ENCODE assay signal across 9 mouse cellular contexts in the genomic region with DNA sequence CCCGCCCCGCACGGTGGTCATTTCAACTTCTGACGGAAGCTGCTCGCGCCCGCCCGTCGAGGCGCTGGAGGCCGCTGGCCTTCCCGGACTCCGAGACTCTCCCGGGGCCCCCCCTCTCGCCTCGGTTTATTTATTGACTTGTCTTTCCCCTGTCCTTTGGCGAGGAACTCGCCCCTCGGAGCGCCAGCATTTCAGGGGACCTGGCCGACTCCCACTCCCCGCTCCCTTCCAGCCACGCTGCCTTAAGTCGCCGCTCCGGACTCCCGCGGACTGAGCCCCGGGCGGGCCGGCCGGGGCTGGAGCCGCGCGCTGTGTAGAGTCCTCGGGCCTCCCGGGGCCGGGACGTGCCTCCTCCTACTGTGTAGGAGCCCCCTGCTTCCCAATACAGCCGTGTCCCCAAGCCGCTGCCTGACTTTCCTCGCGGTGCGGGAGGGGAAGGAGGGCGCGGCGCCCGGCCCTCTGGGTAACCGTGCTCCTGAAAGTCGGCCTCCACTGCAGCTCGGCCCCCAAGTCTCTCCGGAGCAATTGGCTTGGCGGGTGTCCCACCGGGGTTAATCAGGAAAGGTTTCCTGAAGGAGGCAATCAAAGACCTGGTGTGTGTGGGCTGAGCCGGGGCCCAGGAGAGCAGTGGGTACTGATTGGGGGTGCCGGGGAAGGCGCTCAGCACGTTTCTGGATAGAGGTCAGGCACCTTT. TPM values are rescaled to one million over a fixed set of nuclear protein-coding genes. Genes with fewer than 3 reads are reported as not detected.
A peak's percentile ranks its signal among the peaks of the same experiment; 100 is the strongest.
DNase-seq lines count a peak whose midpoint lies in the region; ATAC-seq and TF ChIP-seq lines count a peak whose summit lies in the region.
"Had no signal": no experiment of that assay in that cellular context is flagged by ENCODE, and none has a peak within 500 bp of the region (broad histone marks: within the 10 kb centered on the region; RNA-seq: fewer than 3 reads in every experiment).

No protein-coding gene starts in this region.

- peak overlapping the region; percentile 48 for H3K4me3 ChIP-seq in intestine, embryonic 16.5 days (ENCODE audit: low read length)
- H3K4me3 ChIP-seq in liver, postnatal 0 days (ENCODE audit: low read depth, low read length): peak overlapping the region; percentile 45

- no peaks in the 10 kb centered on the region for H3K36me3 ChIP-seq in intestine, embryonic 16.5 days (ENCODE audit: control insufficient read depth, insufficient read depth, low read length)
- H3K36me3 ChIP-seq in liver, postnatal 0 days (replicated peaks; ENCODE audit: insufficient read depth, low read length): no peaks in the 10 kb centered on the region
- H3K36me3 ChIP-seq: G1E had no signal

- peak overlapping the region; percentile 61 for H3K9ac ChIP-seq in intestine, embryonic 16.5 days (ENCODE audit: low read depth, low read length)
- peak overlapping the region; percentile 31 for H3K9ac ChIP-seq in liver, postnatal 0 days (replicated peaks)

- TF ChIP-seq EP300 in liver, postnatal 0 days (IDR thresholded peaks at IDR 0.05; ENCODE audit: low read depth): no peak

- peak; percentile 24 to 54 for DNase-seq in heart, adult 18-20 months
- no peak for DNase-seq in heart, adult 8-10 months (ENCODE audit: low spot score)
- peak; percentile 25 for DNase-seq in adrenal gland, postnatal 25 days
- DNase-seq in gastrocnemius, postnatal 4 days (ENCODE audit: low spot score in 2 of 2): peak; percentile 32 to 50
- DNase-seq in liver, postnatal 0 days: peak; percentile 41
- DNase-seq in retina, postnatal 1 day: peak; percentile 43
- no peak for DNase-seq in frontal cortex, adult 2 months (ENCODE audit: extremely low spot score in 1 of 2, low spot score in 1 of 2)

- H3K27me3 ChIP-seq in intestine, embryonic 16.5 days (replicated peaks; ENCODE audit: control insufficient read depth, insufficient read depth, low read length): peaks cover 27% of the 10 kb centered on the region
- peaks cover 46% of the 10 kb centered on the region for H3K27me3 ChIP-seq in liver, postnatal 0 days (ENCODE audit: insufficient read depth, low read length)

- 19% methylated on average over 58 of the region's 58 CpGs for WGBS in intestine, embryonic 16.5 days
- 7% methylated on average over 51 of the region's 58 CpGs for WGBS in liver, postnatal 0 days (ENCODE audit: insufficient replicate concordance)

- H3K4me2 ChIP-seq in intestine, embryonic 16.5 days (ENCODE audit: low read depth, low read length): peak overlapping the region; percentile 67
- peak overlapping the region; percentile 68 for H3K4me2 ChIP-seq in liver, postnatal 0 days (ENCODE audit: low read depth, low read length)

- no peak for TF ChIP-seq CTCF in liver, postnatal 0 days (IDR thresholded peaks at IDR 0.05; ENCODE audit: low read depth)

- H3K9me3 ChIP-seq in intestine, embryonic 16.5 days (ENCODE audit: control insufficient read depth, low read length): no peaks in the 10 kb centered on the region
- H3K9me3 ChIP-seq in liver, postnatal 0 days (ENCODE audit: low read length): no peaks in the 10 kb centered on the region

- peaks cover 7% of the 10 kb centered on the region for H3K4me1 ChIP-seq in intestine, embryonic 16.5 days (ENCODE audit: control insufficient read depth, insufficient read depth, low read length)
- H3K4me1 ChIP-seq in liver, postnatal 0 days (ENCODE audit: insufficient read depth): peaks cover 12% of the 10 kb centered on the region

- H3K27ac ChIP-seq in intestine, embryonic 16.5 days (ENCODE audit: low read length): no peak overlapping the region
- H3K27ac ChIP-seq in liver, postnatal 0 days (ENCODE audit: low read depth): no peak overlapping the region

- ATAC-seq in intestine, embryonic 16.5 days: peak; percentile 41; the same call in 1 of the 2 replicates
- peak; percentile 9; the same call in 1 of the 2 replicates for ATAC-seq in liver, postnatal 0 days

RNA-seq across cellular contexts. Expression of gene Sema6c, which starts 13.1 kb away (rescaled TPM):
- total RNA-seq in heart, adult 18-20 months (2021): 1 to 10 TPM; 4.0 to 4.8 TPM
- total RNA-seq in heart, adult 8-10 months (2022): 1 to 10 TPM; 2.6 to 8.1 (median 5.5) TPM
- 3.9 and 5.0 TPM in 2 replicates for total RNA-seq in adrenal gland, postnatal 25 days (2021)
- total RNA-seq in gastrocnemius, postnatal 4 days (2021): 100 to 1,000 TPM; 112 to 123 TPM
- 1.1 and 2.3 TPM in 2 replicates for polyA plus RNA-seq in intestine, embryonic 16.5 days (2015; fragmentation: Nextera tagmentation; extraction: Ambion mirVana)
- polyA plus RNA-seq in liver, postnatal 0 days (2015; fragmentation: Nextera tagmentation; extraction: Ambion mirVana): 0.28 and 0.71 TPM in 2 replicates
- 34.6 and 35.8 TPM in 2 replicates for polyA plus RNA-seq in frontal cortex, adult 2 months (2012; rRNA removed)

RNA-seq across cellular contexts. Expression of gene Tnfaip8l2, which starts 31.2 kb away (rescaled TPM):
- total RNA-seq in heart, adult 18-20 months (2021): 1 to 10 TPM; 2.2 to 2.6 TPM
- total RNA-seq in heart, adult 8-10 months (2022): 1 to 10 TPM in 3 of 4 experiments, under 1 TPM in 1; 0.62 to 1.9 (median 1.5) TPM
- total RNA-seq in adrenal gland, postnatal 25 days (2021): 1.1 TPM in 1 of 2 replicates, not detected in the other
- 1 to 10 TPM; 2.8 to 3.7 TPM for total RNA-seq in gastrocnemius, postnatal 4 days (2021)
- 4.9 and 5.3 TPM in 2 replicates for polyA plus RNA-seq in intestine, embryonic 16.5 days (2015; fragmentation: Nextera tagmentation; extraction: Ambion mirVana)
- polyA plus RNA-seq in liver, postnatal 0 days (2015; fragmentation: Nextera tagmentation; extraction: Ambion mirVana): 13.0 and 13.1 TPM in 2 replicates
- 4.0 and 5.9 TPM in 2 replicates for polyA plus RNA-seq in frontal cortex, adult 2 months (2012; rRNA removed)
- polyA plus RNA-seq: G1E had no signal

RNA-seq across cellular contexts. Expression of gene Lysmd1, which starts 39.5 kb away (rescaled TPM):
- total RNA-seq in heart, adult 18-20 months (2021): 1 to 10 TPM; 4.5 to 4.7 TPM
- total RNA-seq in heart, adult 8-10 months (2022): 1 to 10 TPM; 4.8 to 5.4 (median 5.0) TPM
- total RNA-seq in adrenal gland, postnatal 25 days (2021): 13.8 and 14.8 TPM in 2 replicates
- total RNA-seq in gastrocnemius, postnatal 4 days (2021): 1 to 10 TPM; 6.8 to 7.0 TPM
- 9.8 and 11.0 TPM in 2 replicates for polyA plus RNA-seq in intestine, embryonic 16.5 days (2015; fragmentation: Nextera tagmentation; extraction: Ambion mirVana)
- 6.7 and 7.0 TPM in 2 replicates for polyA plus RNA-seq in liver, postnatal 0 days (2015; fragmentation: Nextera tagmentation; extraction: Ambion mirVana)
- 20.2 and 21.2 TPM in 2 replicates for polyA plus RNA-seq in frontal cortex, adult 2 months (2012; rRNA removed)

RNA-seq across cellular contexts. Expression of gene Scnm1, which starts 39.6 kb away (rescaled TPM):
- total RNA-seq in heart, adult 18-20 months (2021): 10 to 100 TPM; 36.5 to 38.3 TPM
- total RNA-seq in heart, adult 8-10 months (2022): 10 to 100 TPM; 29.0 to 39.4 (median 33.2) TPM
- total RNA-seq in adrenal gland, postnatal 25 days (2021): 35.1 and 40.6 TPM in 2 replicates
- total RNA-seq in gastrocnemius, postnatal 4 days (2021): 10 to 100 TPM; 48.8 to 51.2 TPM
- 56.9 and 62.2 TPM in 2 replicates for polyA plus RNA-seq in intestine, embryonic 16.5 days (2015; fragmentation: Nextera tagmentation; extraction: Ambion mirVana)
- polyA plus RNA-seq in liver, postnatal 0 days (2015; fragmentation: Nextera tagmentation; extraction: Ambion mirVana): 19.3 and 23.7 TPM in 2 replicates
- polyA plus RNA-seq in frontal cortex, adult 2 months (2012; rRNA removed): 118 and 124 TPM in 2 replicates

RNA-seq across cellular contexts. Expression of gene Gabpb2, which starts 44.3 kb away (rescaled TPM):
- total RNA-seq in heart, adult 18-20 months (2021): 10 to 100 TPM; 11.2 to 13.9 TPM
- 10 to 100 TPM; 12.2 to 13.9 (median 13.2) TPM for total RNA-seq in heart, adult 8-10 months (2022)
- total RNA-seq in adrenal gland, postnatal 25 days (2021): 25.8 and 33.1 TPM in 2 replicates
- total RNA-seq in gastrocnemius, postnatal 4 days (2021): 10 to 100 TPM; 18.0 to 18.8 TPM
- 5.7 and 6.0 TPM in 2 replicates for polyA plus RNA-seq in intestine, embryonic 16.5 days (2015; fragmentation: Nextera tagmentation; extraction: Ambion mirVana)
- 2.5 and 3.9 TPM in 2 replicates for polyA plus RNA-seq in liver, postnatal 0 days (2015; fragmentation: Nextera tagmentation; extraction: Ambion mirVana)
- polyA plus RNA-seq in frontal cortex, adult 2 months (2012; rRNA removed): 15.8 and 17.9 TPM in 2 replicates

Comparison
In these comparisons a context has a peak if more than half of its experiments do, and no peak if none do; other contexts are left out.
1. DNase-seq: peak in heart, adult 18-20 months (2 of 2), adrenal gland, postnatal 25 days (single experiment), gastrocnemius, postnatal 4 days (2 of 2), liver, postnatal 0 days (single experiment) and retina, postnatal 1 day (single experiment); none in heart, adult 8-10 months (single experiment) and frontal cortex, adult 2 months (0 of 2).
2. RNA of gene Sema6c, which starts 13.1 kb away (total RNA-seq): 112 to 123 TPM in gastrocnemius, postnatal 4 days; 2.6 to 8.1 TPM in heart, adult 8-10 months, 4.0 to 4.8 TPM in heart, adult 18-20 months and 3.9 to 5.0 TPM in adrenal gland, postnatal 25 days; every median in the first group is over 10 times any median in the second.